Mouse (Mus musculus) G1E (cell line): ENCODE results near the gene Atxn1l. TPM values are rescaled to one million over a fixed set of nuclear protein-coding genes. Genes with fewer than 3 reads are reported as not detected.

ENCODE experiments used
- ATAC-seq: 2 replicates; pipeline ENCODE4 v1.8.0; 2016; ENCODE audit warnings: mild to moderate bottlenecking; ENCODE audit not compliant: insufficient number of reproducible peaks, poor library complexity, low FRiP score, severe bottlenecking; ENCODE audit errors: extremely low read depth
- DNase-seq: peaks from one replicate; pipeline ENCODE4 v3.0.0; 2012; ENCODE audit warnings: low spot score
- H3K27me3 ChIP-seq: 2 replicates; pipeline ENCODE4 v1.6.1; 2012; ENCODE audit warnings: mild to moderate bottlenecking, low read length, inconsistent platforms; ENCODE audit not compliant: insufficient read depth
- H3K36me3 ChIP-seq: replicated peaks from 2 replicates; pipeline ENCODE3; 2012; ENCODE audit warnings: mild to moderate bottlenecking, inconsistent platforms
- H3K4me1 ChIP-seq: 2 replicates; pipeline ENCODE4 v1.6.1; 2012; ENCODE audit warnings: low read depth, low read length, inconsistent platforms, mixed read lengths; ENCODE audit not compliant: insufficient read depth
- H3K4me3 ChIP-seq: 2 replicates; pipeline ENCODE4 v1.5.1; 2012; ENCODE audit warnings: low read depth, mild to moderate bottlenecking, inconsistent platforms, low read length, moderate library complexity, mixed read lengths
- H3K9me3 ChIP-seq: replicated peaks from 2 replicates; pipeline ENCODE4 v1.6.1; 2012; ENCODE audit warnings: inconsistent platforms
- CTCF ChIP-seq: IDR thresholded peaks from 2 replicates; pipeline ENCODE4 v1.5.1; 2012; ENCODE audit warnings: low read depth, low read length, inconsistent platforms, mixed read lengths
- GATA1 ChIP-seq: IDR thresholded peaks from 2 replicates; pipeline ENCODE4 v1.6.1; 2012; ENCODE audit warnings: borderline replicate concordance, low read length, inconsistent platforms, mixed read lengths
- GATA2 ChIP-seq: IDR thresholded peaks from 2 replicates; pipeline ENCODE4 v1.6.1; 2012; ENCODE audit warnings: low read depth, low read length, inconsistent platforms, borderline replicate concordance
- POLR2AphosphoS5 ChIP-seq: IDR thresholded peaks from 2 replicates; pipeline ENCODE4 v1.6.1; 2012; ENCODE audit warnings: low read depth, low read length, inconsistent platforms; ENCODE audit not compliant: insufficient replicate concordance
- TAL1 ChIP-seq: conservative IDR thresholded peaks from 2 replicates; pipeline ENCODE4 v1.6.1; 2012; ENCODE audit warnings: low read depth, low read length, inconsistent platforms, mixed read lengths
- polyA plus RNA-seq: library from polyadenylated mRNA; stranded (reverse); fragments of >175 nt; gene quantifications from 2 replicates; pipeline ENCODE4 v1.2.3, GENCODE M21; 2012
- total RNA-seq, 2 experiments: library from RNA; stranded (forward) in 1 of 2; stranded (reverse) in 1 of 2; fragments of 200-1000 nt in 1 of 2; fragments of >200 nt in 1 of 2; fragmentation: Nextera tagmentation in 1 of 2; gene quantifications; 2 replicates each; pipeline ENCODE4 v1.2.3; 2014 to 2017

The Atxn1l gene
- total and polyA plus RNA-seq, 3 experiments = 20.7 to 36.8 (median 29.5) TPM

GRCm38 (mm10) chr8:109706874-109707237, 30.7 kb downstream of the Atxn1l start:
- H3K4me1 ChIP-seq = peaks cover 21% of the 10 kb centered on the region
- no peaks in the 10 kb centered on the region for H3K9me3 ChIP-seq
- ATAC-seq (peak; percentile 67), DNase-seq (peak; percentile 60)
- H3K27me3 ChIP-seq = peaks cover 14% of the 10 kb centered on the region
- peaks cover 36% of the 10 kb centered on the region for H3K36me3 ChIP-seq
- no peak overlapping the region; the same call in 1 of the 2 replicates for H3K4me3 ChIP-seq
- peak; percentile 92 for TF ChIP-seq CTCF
- no peak for TF ChIP-seq GATA1
- TF ChIP-seq GATA2 = no peak
- no peak for TF ChIP-seq POLR2AphosphoS5
- no peak for TF ChIP-seq TAL1

GRCm38 (mm10) chr8:109706076-109706873, 31.3 kb downstream of the Atxn1l start:
- TF ChIP-seq CTCF (no peak), TAL1 (no peak), GATA2 (no peak), POLR2AphosphoS5 (no peak), GATA1 (no peak)
- ATAC-seq (no peak), DNase-seq (no peak)
- H3K9me3 ChIP-seq = no peaks in the 10 kb centered on the region
- peaks cover 21% of the 10 kb centered on the region for H3K4me1 ChIP-seq
- peaks cover 32% of the 10 kb centered on the region for H3K36me3 ChIP-seq
- H3K4me3 ChIP-seq = peak overlapping the region; percentile 78
- H3K27me3 ChIP-seq = peaks cover 14% of the 10 kb centered on the region

- Histone ChIP-seq H3K4me1 (peaks cover 21% of the 10 kb centered on the region), H3K9me3 (no peaks in the 10 kb centered on the region), H3K4me3 (peak within 1 kb of the TSS; percentile 78), H3K27me3 (peaks cover 21% of the 10 kb centered on the region), H3K36me3 (peaks cover 26% of the 10 kb centered on the region)
- DNase-seq = peak; percentile 95
- TF ChIP-seq GATA1 (no peak), TAL1 (no peak), CTCF (no peak), POLR2AphosphoS5 (no peak), GATA2 (no peak)
- ATAC-seq = peak; percentile 83
Observed at GRCm38 (mm10) chr8:109705320-109706075, 32.0 kb downstream of the Atxn1l start, which contains the start of gene Zfp821. TSS of gene Zfp821 (plus strand) at chr8:109705546.

GRCm38 (mm10) chr8:109704565-109705319, 32.8 kb downstream of the Atxn1l start:
- Histone ChIP-seq H3K9me3 (no peaks in the 10 kb centered on the region), H3K4me1 (peaks cover 21% of the 10 kb centered on the region), H3K27me3 (peaks cover 21% of the 10 kb centered on the region), H3K4me3 (peak overlapping the region; percentile 78), H3K36me3 (peaks cover 20% of the 10 kb centered on the region)
- TF ChIP-seq POLR2AphosphoS5 = no peak
- no peak for TF ChIP-seq CTCF
- TF ChIP-seq TAL1 = no peak
- no peak for TF ChIP-seq GATA1
- TF ChIP-seq GATA2 = no peak
- DNase-seq (peak; percentile 9), ATAC-seq (no peak)

GRCm38 (mm10) chr8:109698477-109698876, 39.1 kb downstream of the Atxn1l start:
- ATAC-seq (no peak), DNase-seq (no peak)
- Histone ChIP-seq H3K27me3 (peaks cover 19% of the 10 kb centered on the region), H3K9me3 (no peaks in the 10 kb centered on the region), H3K4me1 (peaks cover 9% of the 10 kb centered on the region), H3K36me3 (no peaks in the 10 kb centered on the region), H3K4me3 (no peak overlapping the region)
- no peak for TF ChIP-seq GATA2
- TF ChIP-seq GATA1 = no peak
- no peak for TF ChIP-seq TAL1
- no peak for TF ChIP-seq POLR2AphosphoS5
- TF ChIP-seq CTCF = no peak

- H3K4me1 ChIP-seq = peaks cover 10% of the 10 kb centered on the region
- H3K27me3 ChIP-seq = peaks cover 16% of the 10 kb centered on the region
- TF ChIP-seq GATA2 = no peak
- no peak for TF ChIP-seq GATA1
- no peak for TF ChIP-seq POLR2AphosphoS5
- TF ChIP-seq TAL1 = no peak
- TF ChIP-seq CTCF = no peak
- ATAC-seq = no peak
- H3K36me3 ChIP-seq = no peaks in the 10 kb centered on the region
- no peak overlapping the region for H3K4me3 ChIP-seq
- no peak for DNase-seq
- no peaks in the 10 kb centered on the region for H3K9me3 ChIP-seq
Observed at GRCm38 (mm10) chr8:109697754-109698153, 39.8 kb downstream of the Atxn1l start.
